ENCODE assay signal across 10 mouse cellular contexts in the genomic region with DNA sequence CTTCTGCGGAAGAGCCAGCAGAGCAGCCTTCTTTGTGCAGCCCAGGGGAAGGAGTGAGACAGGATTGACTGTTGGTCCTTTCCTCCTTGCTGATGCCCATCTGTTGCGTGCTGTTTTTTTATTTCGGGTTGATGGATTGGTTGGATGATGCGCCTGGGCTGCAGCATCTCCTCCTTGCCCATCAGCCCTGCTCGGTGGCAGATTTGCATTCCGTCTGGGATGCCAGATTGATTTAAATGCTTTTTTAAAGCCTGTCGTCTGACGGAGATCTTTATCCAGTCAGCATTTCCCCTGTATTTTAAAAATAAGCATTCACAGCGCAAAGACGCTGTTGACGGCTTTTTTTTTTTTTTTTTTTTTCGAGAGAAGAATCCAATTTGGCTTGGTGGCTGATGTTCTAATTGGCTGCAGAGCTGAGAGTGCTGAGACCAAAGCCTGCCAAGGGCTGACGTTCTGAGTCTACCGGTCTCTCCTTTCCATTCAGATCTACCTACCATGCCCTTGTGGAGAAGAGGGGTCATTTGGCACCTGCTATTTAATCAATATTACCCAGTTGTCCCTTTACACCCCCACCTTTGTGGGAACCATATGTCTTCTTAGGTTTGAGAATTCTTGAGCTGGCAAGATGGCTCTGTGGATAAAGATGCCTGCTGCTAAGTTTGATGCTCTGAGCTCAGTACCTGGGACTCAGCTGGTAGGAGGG.
DNase-seq lines count a peak whose midpoint lies in the region.
"Had no signal": no experiment of that assay in that cellular context is flagged by ENCODE, and none has a peak within 500 bp of the region (broad histone marks: within the 10 kb centered on the region; RNA-seq: fewer than 3 reads in every experiment).

No protein-coding gene starts in this region.

- DNase-seq in layer of hippocampus, adult 11-12 months (ENCODE audit: low spot score) = peak; percentile 51
- DNase-seq in layer of hippocampus, adult 9-10 months (ENCODE audit: low spot score) = no peak
- DNase-seq in cerebellum, postnatal 36 days = peak; percentile 46 to 50
- peak; percentile 74 for DNase-seq in layer of hippocampus, adult 9-11 months
- peak; percentile 41 for DNase-seq in right cerebral cortex, postnatal 4 days
- no peak for DNase-seq in ovary, postnatal 36 days (ENCODE audit: low spot score)
- DNase-seq in kidney, postnatal 25 days = no peak
- DNase-seq: gastrocnemius, postnatal 10 days; kidney, adult 11 months; lung, adult 18-20 months had no signal

Comparison
In these comparisons a context has a peak if more than half of its experiments do, and no peak if none do; other contexts are left out.
1. DNase-seq: peak in layer of hippocampus, adult 11-12 months (single experiment), cerebellum, postnatal 36 days (2 of 2), layer of hippocampus, adult 9-11 months (single experiment) and right cerebral cortex, postnatal 4 days (single experiment); none in layer of hippocampus, adult 9-10 months (single experiment), ovary, postnatal 36 days (single experiment) and kidney, postnatal 25 days (0 of 2).